Mouse (Mus musculus) myocyte (in vitro differentiated cells): Measurements from ENCODE around the gene Tmc6.

Source experiments
- POLR2A ChIP-seq: IDR thresholded peaks from one replicate; pipeline ENCODE4 v1.6.1; 2011; ENCODE audit warnings: low read depth, mild to moderate bottlenecking, control low read depth, moderate library complexity; ENCODE audit not compliant: insufficient read length
- POLR2AphosphoS2 ChIP-seq: IDR thresholded peaks from one replicate; pipeline ENCODE4 v1.6.1; 2011; ENCODE audit warnings: low read depth, control low read depth; ENCODE audit not compliant: insufficient read length
- REST ChIP-seq: IDR thresholded peaks from one replicate; pipeline ENCODE4 v1.6.1; 2011; ENCODE audit warnings: mild to moderate bottlenecking, control low read depth, moderate library complexity; ENCODE audit not compliant: insufficient read depth, insufficient read length

DNA sequence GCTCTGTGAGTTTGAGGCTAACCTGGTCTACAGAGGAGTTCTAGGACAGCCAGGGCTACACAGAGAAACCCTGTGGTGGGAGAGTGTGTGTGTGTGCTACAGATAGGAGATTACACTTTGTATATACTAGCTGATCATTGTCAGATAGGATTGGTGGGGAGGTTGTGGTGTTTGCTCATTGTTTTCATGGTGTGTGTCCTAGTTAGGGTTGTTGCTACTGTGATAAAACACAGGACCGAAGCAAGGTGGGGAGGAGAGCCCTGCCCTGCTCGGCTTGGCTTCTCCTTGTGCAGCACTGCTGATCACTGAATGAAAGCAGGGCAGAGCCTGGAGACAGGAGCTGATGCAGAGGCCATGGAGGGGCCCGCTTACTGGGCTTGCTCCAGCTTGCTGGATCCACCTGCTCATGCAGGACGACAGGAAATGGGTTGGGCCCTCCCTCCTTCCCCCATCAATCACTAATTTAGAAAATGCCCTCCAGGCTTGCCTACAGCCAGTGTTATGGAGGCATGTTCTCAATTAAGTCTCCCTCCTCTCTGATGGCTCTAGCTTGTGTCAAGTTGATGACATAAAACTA is 38.5 kb downstream of the Tmc6 start:
- TF ChIP-seq POLR2A = no peak
- TF ChIP-seq POLR2AphosphoS2 = no peak
- no peak for TF ChIP-seq REST
